Mouse (Mus musculus): Measurements from ENCODE around the gene Loxl3.

Gene Loxl3

DNA sequence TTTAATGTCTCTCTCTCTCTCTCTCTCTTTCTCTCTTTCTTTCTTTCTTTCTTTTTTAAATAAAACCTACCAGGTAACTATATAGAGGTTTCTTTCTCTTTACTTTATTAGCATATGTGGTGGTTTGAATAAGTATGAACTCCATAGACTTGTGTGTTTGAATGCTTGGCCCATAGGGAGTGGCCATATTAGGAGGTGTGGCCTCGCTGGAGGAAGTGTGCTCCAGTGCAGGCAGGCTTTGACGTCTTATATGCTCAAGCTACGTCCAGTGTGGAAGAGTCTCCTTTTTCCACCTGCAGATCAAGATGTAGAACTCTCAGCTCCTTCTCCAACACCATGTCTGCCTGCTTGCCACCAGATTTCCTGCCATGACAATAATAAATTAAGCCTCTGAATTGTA lies 14.9 kb upstream of the Loxl3 start:
- no peak for DNase-seq

DNA sequence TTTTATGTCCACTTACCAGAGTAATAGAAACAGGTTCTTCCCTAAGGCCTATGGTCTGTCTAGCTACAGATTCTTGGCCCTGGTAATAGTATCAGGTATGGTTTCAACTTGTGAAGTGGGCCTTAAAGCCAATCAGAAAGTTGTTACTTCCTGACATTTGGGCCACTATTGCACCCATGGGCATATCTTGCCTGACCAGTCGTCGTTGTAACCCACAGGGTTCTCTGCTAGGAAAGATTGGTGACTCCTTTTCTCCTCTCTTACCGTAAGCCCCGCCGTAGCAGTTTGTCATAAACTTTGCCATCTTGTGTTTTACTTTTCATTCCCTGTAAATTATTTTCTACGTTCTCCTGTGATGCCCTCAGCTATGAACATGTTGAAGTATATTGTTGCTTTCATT lies 13.9 kb upstream of the Loxl3 start:
- DNase-seq: no peak

DNA sequence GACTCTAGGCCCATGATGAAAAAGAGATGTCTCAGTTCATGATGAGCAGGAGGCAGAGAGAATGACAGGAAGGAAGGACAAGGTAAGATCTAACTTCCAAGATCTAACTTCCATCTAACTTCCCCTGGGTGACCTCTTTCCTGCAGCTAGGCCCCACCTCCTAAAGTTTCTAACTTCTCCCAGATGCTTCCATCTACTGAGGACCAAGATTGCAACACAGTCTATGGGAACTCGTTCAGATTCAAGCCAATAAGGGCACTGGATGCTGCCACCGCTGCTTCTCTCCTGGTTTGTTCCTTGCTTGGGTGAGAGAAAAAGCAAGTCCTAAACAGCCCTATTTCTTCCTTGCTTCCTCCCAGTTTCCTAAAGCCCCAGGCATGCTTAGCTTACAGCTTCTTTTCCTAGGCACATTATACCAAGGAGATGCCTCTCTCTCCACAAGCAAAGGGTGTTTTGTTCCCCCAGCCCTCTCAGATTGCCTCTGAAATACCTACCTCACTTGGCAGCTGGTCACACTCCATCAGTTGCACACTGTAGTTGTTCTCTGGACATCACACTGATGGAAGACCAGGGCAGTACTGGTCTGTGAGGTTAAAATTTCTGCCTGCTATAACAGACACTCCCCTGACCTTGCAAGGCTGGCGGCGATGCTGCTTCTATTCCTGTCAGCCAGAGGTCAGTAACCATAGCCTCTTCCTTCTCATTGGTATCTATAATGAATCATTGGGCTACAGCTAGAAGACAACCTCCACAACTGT lies 13.0 kb upstream of the Loxl3 start:
- no peak for DNase-seq

DNA sequence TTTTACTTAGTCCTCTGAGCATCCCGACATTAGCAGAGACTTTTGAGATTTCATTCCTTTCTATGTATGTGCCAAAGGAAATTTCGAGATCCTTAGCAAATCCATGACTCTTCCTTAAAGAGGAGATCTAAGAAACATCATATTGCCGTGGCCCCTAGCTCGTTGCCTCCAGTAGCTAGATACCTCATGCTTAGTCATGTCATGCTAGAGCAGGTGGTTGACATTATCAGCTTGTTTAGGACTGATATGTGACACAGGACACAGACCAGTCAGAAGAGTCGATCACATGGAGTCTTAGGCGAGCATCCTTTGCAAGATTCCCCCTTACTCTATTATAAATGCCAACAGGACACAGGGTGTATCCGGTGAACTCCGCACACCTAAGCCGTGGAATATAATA lies 11.0 kb upstream of the Loxl3 start:
- no peak for DNase-seq

DNA sequence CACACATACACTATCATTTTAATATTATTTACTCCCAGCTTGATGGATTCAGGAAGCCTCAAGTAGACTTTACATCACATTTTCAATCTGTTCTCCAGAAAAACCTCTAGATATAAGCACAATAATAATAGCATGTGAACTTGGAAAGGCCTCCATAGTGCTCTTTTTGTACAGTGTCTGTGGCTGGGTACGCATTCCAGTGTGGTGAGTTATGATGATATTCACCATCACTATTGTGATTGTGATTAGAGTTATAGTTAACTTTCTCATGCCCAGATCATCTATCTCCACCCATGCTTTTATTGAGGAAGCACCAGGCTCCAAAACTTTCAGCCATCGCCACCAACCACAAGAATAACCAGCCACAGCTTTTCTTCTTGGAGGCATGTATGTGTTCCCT lies 10.2 kb upstream of the Loxl3 start:
- DNase-seq: no peak

DNA sequence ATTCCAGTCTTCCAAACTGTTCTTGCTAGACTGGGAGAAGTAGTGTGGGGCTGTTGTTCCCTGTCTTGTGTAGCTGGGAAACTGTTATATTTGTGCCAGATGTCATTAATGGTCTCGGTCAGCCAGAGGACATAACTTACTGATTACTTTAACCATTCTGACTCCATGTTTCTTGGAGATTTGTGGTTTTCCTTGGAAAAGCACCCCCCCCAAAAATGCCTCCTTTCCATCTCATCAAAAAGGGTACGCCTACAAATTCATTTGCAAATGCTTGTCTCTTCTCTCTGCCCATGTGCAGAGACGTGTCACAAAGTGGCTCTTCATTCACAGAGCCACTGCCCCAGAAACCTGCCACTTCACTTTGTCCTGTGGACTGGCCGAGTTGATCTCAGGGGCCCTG lies 9.6 kb upstream of the Loxl3 start:
- DNase-seq: no peak

DNA sequence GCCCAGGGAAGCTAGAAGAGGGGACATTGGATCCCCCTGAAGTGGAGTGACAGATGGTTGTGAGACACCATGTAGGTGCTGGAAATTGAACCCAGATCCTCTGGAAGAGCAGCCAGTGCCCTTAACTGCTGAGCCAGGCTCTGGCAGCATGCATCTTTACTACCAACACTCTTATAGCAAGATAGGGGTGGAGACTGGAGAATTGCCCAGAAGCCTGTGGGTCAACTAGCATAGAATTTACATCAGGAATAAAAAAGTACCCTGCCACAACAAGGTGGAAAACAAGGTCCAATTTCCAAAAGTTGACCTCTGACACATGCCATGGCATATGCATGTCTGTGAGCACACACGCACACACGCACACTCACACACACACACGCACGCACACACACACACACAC lies 8.8 kb upstream of the Loxl3 start:
- no peak for DNase-seq

DNA sequence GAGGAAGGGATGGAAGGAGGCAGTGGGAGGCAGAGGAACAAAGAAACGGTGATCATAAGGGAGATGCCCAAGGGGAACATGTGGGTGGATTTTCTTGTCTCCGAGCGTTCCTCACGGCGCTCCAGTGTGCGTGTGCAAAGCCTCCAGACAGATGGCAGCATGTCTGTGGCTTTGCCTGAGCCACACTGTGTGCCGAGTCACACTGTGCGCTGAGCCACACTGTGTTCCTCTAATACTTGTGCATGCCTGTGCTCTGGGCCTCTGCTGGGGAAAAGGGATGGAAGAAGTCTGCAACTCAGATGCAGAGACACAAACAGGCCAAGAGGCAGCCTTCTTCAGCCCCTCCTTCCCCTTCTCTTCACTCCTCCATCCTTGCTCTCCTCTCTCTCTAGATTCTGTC lies 6.7 kb upstream of the Loxl3 start:
- DNase-seq: no peak

DNA sequence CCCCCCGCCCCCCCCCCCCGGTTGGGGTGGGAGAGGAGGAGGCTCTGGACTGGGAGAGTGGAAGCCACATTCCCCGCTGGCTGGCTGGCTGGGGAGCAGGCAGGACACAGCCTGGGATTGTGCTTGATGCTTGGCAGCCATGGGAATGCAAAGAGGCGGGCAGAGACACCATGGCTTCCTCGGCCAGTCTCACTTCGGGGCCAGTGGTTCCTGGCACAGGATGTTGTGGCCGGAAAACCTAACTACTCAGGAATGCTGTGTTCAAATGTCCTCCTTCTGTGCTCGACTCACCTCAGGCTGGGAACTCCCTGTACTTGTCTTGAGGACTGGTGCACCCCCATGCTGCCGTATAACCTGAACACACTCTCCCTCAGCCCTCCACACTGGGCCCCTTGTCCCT lies 6.3 kb upstream of the Loxl3 start:
- no peak for DNase-seq

DNA sequence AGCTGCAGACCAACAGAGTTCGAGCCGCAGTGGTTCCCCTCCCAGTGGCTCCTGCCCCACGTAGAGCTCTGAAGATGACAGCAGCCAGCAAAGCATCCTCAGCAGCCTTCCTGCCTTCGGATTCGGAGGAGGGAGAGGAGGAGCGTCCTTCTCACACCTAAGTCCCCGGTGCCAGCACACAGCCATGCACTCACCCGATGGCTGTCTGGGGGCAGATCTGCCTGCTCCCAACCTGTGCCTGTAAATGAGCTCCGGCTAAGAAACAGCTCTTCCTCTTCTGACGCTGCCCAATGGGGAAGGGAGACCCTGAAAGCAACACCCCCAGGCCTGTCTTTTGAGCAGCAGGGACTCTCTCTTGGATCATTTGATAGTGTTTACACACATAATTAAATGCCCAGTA lies 4.2 kb upstream of the Loxl3 start:
- no peak for DNase-seq

DNA sequence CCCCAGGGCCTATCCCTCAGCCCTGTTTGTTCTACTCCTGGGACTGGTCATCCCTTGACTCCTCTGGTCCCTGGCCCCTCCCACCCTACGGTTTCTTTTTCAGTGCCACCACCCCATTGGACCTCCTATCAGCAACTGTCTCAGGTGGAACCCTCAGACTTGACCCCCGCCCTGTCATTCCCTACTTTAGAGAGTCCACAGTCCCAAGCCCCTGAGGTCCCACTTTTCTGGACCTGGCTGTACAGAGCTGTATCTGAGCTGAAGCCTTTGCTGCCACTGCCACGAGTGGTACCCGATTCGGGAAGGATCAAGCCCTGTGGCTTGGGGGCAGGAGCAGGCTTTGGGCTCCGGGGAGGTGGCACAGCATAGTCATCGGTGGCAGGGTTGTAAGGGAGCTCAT lies 2.9 kb upstream of the Loxl3 start:
- DNase-seq: no peak

DNA sequence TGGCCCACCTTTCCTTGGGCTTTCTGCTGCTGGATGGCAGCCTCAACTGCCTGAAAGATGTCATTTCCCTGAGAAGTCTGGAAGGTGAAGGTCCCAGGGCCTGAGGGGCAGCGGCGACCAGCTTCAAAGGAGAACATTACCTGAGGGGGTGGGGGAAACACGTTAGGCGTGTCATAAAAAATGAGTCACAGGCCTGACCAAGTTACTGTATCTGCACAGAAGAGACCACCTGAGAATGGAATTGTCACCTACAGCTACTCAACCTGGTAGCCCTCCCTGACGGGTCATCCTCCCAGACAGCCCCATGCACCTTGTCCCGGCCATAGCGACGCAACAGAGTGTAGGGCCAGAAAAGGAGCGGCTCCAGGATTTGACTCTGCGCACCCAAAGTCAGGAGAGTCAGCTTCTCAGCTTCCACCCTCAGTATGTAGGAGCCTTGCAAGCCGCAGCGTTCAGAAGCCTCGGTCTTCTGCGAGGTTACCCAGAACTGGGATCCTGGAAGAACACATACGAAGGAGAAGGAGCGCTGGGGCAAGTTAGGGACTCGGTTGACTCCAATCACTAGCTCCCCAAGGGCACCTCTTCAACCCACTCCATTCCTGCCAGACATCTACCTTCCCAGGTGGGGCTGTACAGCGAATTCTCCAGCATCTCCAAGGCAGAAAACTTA lies 1.9 kb upstream of the Loxl3 start:
- no peak for DNase-seq

DNA sequence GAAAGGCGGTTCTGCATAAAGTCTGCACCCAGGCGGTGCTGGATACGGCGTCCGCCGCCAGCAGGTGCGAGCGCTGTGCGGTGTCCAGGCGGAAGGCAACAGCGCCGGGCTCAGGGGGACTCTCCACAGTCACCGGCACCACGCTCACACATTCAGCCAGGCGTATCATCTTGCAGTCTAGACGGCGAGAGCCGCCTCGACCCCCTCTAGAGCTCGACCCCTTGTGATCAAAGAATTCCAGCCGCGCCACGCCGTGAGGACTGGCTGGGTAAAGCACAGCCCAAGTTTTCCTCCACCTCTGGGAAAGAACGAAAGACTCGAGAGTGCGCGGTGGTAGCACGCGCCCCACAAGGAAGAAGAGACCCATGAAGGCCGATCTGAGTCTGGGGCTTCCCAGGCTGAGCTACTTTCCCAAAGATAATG lies 1.2 kb upstream of the Loxl3 start:
- DNase-seq: no peak

DNA sequence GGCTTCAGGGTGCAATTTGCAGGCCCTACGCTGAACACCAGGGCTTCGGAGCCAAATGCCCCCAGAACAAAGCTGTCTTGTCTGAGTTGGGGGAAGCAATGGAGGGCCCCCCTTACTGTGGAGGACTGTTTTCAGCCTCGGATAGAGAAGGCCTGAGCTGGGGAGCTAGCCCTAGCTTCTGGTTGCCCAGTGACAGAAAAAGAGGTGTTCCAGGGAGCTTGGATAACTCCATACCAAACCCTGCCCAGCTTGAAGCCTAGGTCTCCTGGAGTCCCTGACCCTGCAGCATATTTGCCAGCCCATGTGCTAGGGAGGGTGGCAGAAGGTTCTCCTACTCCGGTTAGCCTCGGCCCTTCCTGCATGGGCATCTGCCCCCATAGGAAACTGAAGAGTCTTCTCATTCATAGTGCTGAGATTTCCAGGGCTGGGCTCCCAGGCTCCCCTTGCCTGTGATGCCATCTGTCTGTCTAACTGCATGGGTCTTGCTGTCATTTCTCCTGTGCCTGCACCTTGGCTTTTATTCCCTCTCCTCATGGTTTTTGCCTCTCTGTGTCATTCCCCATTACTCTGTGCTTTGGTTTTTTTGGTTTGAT lies 586 bp downstream of the Loxl3 start:
- no peak for DNase-seq

DNA sequence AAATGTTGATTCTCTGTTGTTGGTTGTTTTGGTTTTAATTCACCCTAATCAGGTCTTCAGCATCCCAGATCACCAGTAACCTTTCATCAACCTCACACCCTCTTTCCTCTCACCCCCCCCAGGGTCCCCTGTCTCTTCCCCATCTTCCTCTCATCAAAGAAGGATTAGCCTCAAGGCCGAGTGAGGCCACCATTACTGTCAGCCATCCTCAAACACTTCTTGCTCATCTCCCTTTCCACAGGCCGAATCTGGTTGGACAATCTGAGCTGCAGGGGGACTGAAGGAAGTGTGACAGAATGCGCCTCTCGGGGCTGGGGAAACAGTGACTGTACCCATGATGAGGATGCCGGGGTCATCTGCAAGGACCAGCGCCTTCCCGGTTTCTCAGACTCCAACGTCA lies 3.2 kb downstream of the Loxl3 start:
- DNase-seq: no peak

DNA sequence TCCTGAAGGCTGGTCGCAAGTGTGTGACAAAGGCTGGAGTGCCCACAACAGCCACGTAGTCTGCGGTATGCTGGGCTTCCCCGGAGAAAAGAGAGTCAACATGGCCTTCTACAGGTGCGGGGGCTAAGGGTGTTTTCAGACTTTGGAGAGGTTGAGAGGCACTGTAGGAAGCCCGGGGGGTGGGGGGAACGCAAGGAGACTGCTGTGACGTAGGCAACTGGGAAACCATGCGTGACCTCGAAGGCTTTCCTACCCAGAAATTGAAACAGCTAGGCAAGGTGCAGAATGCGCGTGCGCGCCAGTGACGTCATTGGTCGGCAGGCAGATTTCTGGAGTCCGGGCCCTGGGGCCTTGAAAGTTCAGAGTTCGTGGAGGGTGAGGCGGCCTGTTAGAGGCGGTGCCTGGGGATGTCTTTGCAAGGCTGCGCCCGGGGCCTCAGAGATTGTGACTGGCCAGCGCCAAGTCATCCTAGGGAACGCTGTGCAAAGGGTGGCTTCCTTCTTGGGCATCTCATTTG lies 4.6 kb downstream of the Loxl3 start:
- peak; percentile 85 for DNase-seq

DNA sequence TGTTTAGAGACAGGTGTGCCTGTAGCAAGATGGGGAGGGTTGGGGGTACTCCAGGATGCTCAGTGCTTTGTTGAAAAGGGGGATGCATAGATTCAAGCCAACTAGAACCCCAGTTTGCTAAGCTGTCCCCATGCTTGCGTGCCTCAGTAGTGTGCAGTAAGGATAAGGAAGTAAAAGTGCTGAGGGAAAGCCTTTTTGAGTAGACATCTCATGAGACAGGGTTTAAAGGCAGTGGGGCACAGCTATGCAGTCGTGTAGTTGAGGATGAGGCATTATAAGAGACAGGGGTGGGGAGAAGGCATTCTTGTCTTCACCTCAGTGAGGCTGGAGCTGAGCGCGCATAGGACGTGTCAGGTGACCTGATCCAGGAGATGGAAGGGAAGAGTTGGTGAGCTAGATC lies 6.6 kb downstream of the Loxl3 start:
- DNase-seq: no peak

DNA sequence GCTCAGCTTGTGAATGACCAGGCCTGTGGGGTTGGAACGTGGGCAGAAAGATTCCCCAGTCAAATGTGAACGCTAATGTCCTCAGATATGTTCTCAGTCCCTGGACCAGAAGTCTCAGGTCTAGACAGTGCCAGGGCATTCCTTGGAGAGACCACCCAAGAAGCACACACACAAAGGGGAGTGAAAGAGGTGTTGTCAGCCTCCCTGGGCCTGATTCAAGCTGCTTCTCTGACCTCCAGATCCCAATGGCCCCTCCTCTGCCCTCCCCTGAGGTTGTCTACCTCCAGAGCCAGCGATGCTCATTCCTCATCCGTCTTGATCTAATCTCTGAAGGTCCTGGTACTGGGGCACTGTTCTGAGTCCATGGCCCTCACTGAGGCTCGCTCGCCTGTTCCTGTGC lies 9.6 kb downstream of the Loxl3 start:
- DNase-seq: no peak

DNA sequence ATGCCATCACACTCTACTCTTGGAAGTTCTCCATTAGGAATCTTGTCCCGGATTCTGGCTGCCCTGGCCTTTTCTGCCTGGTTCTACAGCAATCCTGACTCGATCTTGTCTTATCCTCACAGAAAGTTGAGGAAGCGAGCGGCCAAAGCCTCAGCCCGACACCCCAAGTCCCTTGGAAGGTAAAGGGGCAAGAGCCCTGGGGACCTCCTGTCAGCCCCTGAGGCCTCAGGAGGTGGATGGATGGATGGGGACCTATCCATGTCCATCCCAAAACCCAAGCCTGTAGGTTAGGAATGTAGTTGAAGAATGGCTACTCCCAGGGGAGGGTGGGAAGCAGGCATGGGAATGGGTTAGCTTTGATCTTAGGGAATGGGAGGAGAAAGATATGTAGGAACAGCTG lies 10.0 kb downstream of the Loxl3 start:
- no peak for DNase-seq

DNA sequence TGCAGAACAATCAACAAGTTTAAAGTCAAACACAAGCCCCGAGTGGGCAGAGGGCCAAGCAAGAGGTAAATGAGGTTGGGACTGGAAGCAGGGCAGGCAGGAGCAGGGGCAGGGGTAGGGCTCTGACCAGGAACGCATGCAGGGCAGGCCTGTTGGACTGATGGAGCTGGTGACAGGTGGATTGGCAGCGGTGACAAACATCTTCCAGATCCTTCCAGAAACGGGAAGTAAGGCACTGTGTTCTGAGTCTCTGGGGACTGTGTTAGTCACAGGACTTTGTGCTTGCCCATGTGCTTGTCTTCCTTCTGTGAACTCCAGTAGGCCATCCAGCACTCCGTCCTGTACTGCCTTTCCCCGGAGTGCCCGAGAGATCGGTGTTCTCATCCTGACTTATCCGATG lies 10.8 kb downstream of the Loxl3 start:
- no peak for DNase-seq

DNA sequence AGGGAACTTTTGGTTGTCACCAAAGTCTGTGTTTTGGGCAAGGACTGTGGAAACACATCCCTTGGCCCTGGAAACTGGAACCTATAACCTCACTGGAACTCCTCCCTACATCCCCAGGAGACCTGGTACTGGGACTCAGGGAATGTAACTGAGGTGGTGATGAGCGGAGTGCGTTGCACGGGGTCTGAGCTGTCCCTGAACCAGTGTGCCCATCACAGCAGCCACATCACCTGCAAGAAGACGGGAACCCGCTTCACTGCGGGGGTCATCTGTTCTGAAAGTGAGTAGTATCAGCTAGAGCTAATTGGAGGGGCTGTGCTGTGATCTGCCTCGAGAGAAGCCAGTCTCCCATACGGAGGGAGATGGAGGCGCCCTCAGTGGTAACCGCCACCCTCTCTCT lies 15.4 kb downstream of the Loxl3 start:
- no peak for DNase-seq

DNA sequence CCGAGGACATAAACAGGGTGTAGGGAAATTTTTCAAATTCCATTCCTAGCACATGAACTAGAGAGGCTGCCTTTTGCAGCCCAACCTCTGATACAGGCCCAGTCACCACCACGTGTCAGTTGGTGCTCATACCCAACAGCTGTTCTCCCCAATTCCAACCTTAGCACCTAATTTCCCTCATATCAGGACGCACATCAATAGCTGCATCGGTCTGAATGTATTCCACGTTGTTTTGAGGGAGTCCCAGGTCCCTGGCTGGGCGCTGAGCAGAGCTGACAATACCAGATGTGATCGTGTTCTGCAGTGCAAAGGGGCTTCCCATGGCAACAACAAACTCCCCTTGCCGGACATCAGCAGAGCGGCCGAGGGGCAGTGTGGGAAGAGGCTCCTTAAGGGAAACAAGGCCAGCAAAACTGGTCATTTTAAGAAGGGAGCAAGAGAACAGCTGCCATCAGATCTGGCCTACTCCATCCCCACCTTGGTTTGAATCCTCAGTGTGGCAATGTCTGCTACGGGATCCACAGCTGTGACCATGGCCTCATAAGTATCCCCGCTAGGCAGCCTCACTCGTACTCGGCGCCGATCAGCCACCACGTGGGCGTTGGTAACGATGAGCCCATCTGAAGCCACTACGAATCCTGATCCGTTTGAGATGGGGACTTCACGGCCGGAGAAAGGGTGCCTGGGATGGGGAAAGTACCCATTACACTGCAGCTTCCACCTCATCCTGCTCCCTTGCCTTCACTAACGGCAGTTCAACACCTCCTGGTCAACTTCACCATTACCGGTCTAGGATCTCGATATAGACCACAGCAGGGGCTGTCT lies 19.4 kb downstream of the Loxl3 start:
- peak; percentile 48 for DNase-seq

DNA sequence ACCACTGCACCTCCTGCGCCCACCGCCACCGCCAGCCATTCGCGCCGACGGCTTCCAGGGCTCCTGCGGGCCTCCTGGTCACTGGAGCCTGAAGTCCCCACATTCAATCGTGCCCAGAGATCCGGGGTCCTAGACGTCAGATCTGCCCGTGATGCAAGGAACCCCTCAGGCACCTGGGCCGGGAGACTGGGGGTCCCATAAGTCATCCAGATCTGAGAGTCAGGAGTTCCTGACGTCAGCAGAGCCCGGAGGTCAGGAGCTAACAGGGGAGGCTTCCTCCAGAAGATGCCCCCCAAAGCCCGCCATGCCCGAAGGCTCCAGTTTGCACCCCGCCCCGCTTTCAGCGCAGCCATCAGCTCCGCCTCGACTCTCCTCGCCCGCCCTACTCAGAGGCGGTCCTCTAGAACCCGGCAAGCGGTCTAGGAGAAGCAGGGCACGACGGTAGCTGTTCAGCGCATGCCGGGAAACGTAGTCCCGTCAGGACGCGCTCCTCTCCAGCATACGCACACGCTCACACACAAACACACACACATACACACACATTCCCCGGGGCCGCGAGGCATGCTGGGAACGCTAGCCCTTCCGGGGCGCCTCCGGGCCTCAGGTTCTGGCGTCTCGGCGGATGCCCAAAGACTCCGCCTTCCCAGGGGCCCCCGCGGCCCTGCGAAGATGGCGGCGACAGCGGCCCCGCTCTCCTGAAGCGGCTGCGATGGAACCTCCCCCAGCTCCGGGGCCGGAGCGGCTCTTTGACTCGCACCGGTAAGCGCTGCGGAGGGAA lies 20.3 kb downstream of the Loxl3 start, which contains the start of gene Aup1:
Gene Aup1, plus strand, starts transcription at position 448 of the 778 bp plus-strand sequence.
- peak; percentile 97 for DNase-seq

Measured in cerebellum, adult 11-12 months (tissue).